Mouse (Mus musculus) bone marrow, adult 2 months (tissue): ENCODE measurements at regions not wholly inside any gene's neighbourhood (a gene's known extent, or its start where the extent isn't known, plus 50 kb on each side); places are given as distances from the start of the nearest gene placed in this dataset.

Source experiments
- CTCF ChIP-seq: fragments of 200-500 bp; IDR thresholded peaks from 2 replicates; pipeline ENCODE4 v1.5.1; 2011; ENCODE audit warnings: low read length, control low read depth; ENCODE audit not compliant: control insufficient read depth, insufficient read depth
- POLR2A ChIP-seq: fragments of 200-500 bp; IDR thresholded peaks from 2 replicates; pipeline ENCODE4 v1.6.1; 2011; ENCODE audit warnings: low read depth, mild to moderate bottlenecking, control low read depth, low read length, borderline replicate concordance; ENCODE audit not compliant: control insufficient read depth

GRCm38 (mm10) chr1:126932658-126933057, 102.1 kb upstream of the Nckap5 start:
- TF ChIP-seq CTCF (no peak), POLR2A (no peak)
